Mouse (Mus musculus): ENCODE data around the gene Mrpl23. TPM values are rescaled to one million over a fixed set of nuclear protein-coding genes. Genes with fewer than 3 reads are reported as not detected.

Gene Mrpl23
- polyA plus RNA-seq, 1 experiment = 10.5 TPM

DNA sequence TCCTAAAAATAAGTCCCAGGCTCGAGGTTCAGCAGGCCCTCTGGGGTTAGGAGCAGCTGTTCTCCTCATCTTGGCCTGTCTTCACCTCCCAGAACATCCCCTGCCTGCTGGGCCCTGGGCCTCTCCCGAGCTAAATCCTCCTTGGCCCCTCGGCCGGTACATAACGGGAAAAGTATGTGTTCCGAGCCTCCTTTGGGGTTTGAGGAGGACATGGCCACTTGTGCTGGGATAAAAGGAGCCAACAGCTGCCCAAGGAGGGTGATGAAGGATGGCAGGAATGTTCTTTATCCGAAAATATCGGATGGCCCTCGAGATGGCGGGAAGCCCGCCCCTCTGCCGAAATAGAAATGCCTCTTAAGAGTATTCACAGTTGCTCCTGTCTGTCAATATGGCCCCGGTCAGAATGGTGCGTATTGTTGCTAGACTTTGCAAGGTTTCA, 18.5 kb downstream of the Mrpl23 start:
- no peak overlapping the region for H3K27ac ChIP-seq (ENCODE audit: insufficient read depth, low read depth, low read length)
- H3K36me3 ChIP-seq (ENCODE audit: control insufficient read depth, insufficient read depth, low read length) = no peaks in the 10 kb centered on the region
- H3K4me1 ChIP-seq (ENCODE audit: control insufficient read depth, insufficient read depth, insufficient read length, low read length) = no peaks in the 10 kb centered on the region
- TF ChIP-seq POLR2A (IDR thresholded peaks at IDR 0.05; ENCODE audit: low read depth, low read length) (no peak), CTCF (IDR thresholded peaks at IDR 0.05; ENCODE audit: extremely low read depth, insufficient read length, insufficient replicate concordance, low read depth, low read length) (no peak)
- 81% methylated on average over 14 of the region's 14 CpGs for WGBS
- no peaks in the 10 kb centered on the region for H3K27me3 ChIP-seq (ENCODE audit: control insufficient read depth, insufficient read depth, low read length)
- H3K4me3 ChIP-seq (ENCODE audit: low read depth, low read length) = no peak overlapping the region

DNA sequence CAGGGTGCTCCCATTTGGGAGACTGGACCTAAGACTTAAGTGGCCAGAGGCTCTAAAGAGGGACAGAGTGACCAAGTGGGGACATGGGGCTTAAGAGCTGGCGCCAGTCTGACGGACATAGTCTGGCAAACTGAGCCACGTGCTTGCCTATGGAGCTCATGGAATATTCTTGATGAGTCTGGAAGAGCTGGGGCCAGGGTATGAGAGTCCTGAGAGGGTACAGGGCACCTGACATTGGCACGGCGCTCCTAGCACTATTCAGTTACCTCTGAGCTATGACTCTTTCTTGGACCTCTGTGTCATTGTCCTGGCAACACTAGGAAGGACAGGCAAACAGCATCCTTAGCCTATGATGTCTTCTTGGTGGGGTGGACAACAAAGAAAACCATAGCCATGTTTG, 19.2 kb downstream of the Mrpl23 start:
- WGBS = 86% methylated on average over 5 of the region's 5 CpGs
- Histone ChIP-seq H3K4me3 (ENCODE audit: low read depth, low read length) (no peak overlapping the region), H3K27ac (ENCODE audit: insufficient read depth, low read depth, low read length) (no peak overlapping the region), H3K36me3 (ENCODE audit: control insufficient read depth, insufficient read depth, low read length) (no peaks in the 10 kb centered on the region), H3K27me3 (ENCODE audit: control insufficient read depth, insufficient read depth, low read length) (no peaks in the 10 kb centered on the region), H3K4me1 (ENCODE audit: control insufficient read depth, insufficient read depth, insufficient read length, low read length) (no peaks in the 10 kb centered on the region)
- TF ChIP-seq POLR2A (IDR thresholded peaks at IDR 0.05; ENCODE audit: low read depth, low read length) = no peak
- no peak for TF ChIP-seq CTCF (IDR thresholded peaks at IDR 0.05; ENCODE audit: extremely low read depth, insufficient read length, insufficient replicate concordance, low read depth, low read length)

- WGBS = 67% methylated on average over 13 of the region's 13 CpGs
- no peak overlapping the region for H3K4me3 ChIP-seq (ENCODE audit: low read depth, low read length)
- no peak for TF ChIP-seq CTCF (IDR thresholded peaks at IDR 0.05; ENCODE audit: extremely low read depth, insufficient read length, insufficient replicate concordance, low read depth, low read length)
- TF ChIP-seq POLR2A (IDR thresholded peaks at IDR 0.05; ENCODE audit: low read depth, low read length) = no peak
- no peaks in the 10 kb centered on the region for H3K27me3 ChIP-seq (ENCODE audit: control insufficient read depth, insufficient read depth, low read length)
- H3K27ac ChIP-seq (ENCODE audit: insufficient read depth, low read depth, low read length) = no peak overlapping the region
- H3K4me1 ChIP-seq (ENCODE audit: control insufficient read depth, insufficient read depth, insufficient read length, low read length) = no peaks in the 10 kb centered on the region
- no peaks in the 10 kb centered on the region for H3K36me3 ChIP-seq (ENCODE audit: control insufficient read depth, insufficient read depth, low read length)
Measured at GRCm38 (mm10) chr7:142552591-142553416, 20.3 kb downstream of the Mrpl23 start.

- WGBS = 66% methylated on average over 11 of the region's 11 CpGs
- no peaks in the 10 kb centered on the region for H3K27me3 ChIP-seq (ENCODE audit: control insufficient read depth, insufficient read depth, low read length)
- no peaks in the 10 kb centered on the region for H3K36me3 ChIP-seq (ENCODE audit: control insufficient read depth, insufficient read depth, low read length)
- no peak overlapping the region for H3K4me3 ChIP-seq (ENCODE audit: low read depth, low read length)
- H3K4me1 ChIP-seq (ENCODE audit: control insufficient read depth, insufficient read depth, insufficient read length, low read length) = no peaks in the 10 kb centered on the region
- TF ChIP-seq CTCF (IDR thresholded peaks at IDR 0.05; ENCODE audit: extremely low read depth, insufficient read length, insufficient replicate concordance, low read depth, low read length) = no peak
- H3K27ac ChIP-seq (ENCODE audit: insufficient read depth, low read depth, low read length) = no peak overlapping the region
Measured at GRCm38 (mm10) chr7:142553417-142554335, 21.2 kb downstream of the Mrpl23 start.

DNA sequence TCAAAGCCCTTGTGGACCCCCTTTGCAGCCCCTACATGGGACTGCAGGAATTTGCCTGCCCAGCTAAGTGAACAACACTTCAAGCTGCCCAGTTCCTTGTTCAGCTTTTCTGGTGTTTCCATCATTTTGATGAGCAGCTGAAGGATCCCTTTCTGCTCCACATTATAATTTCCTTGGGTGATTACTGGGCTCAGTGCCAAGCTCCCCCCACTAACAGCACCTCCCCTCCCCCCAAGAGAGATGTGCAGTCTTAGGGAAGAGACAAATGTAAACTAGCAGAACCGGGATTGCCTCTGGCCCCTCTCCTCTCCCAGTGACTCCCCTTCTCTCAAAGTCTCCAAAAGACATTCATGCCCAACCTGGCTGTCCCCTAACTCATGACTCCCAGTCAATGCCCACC, 22.1 kb downstream of the Mrpl23 start:
- no peaks in the 10 kb centered on the region for H3K4me1 ChIP-seq (ENCODE audit: control insufficient read depth, insufficient read depth, insufficient read length, low read length)
- H3K27me3 ChIP-seq (ENCODE audit: control insufficient read depth, insufficient read depth, low read length) = no peaks in the 10 kb centered on the region
- TF ChIP-seq CTCF (IDR thresholded peaks at IDR 0.05; ENCODE audit: extremely low read depth, insufficient read length, insufficient replicate concordance, low read depth, low read length) (no peak), POLR2A (IDR thresholded peaks at IDR 0.05; ENCODE audit: low read depth, low read length) (no peak)
- WGBS = 50% methylated on average over 1 of the region's 1 CpGs
- H3K36me3 ChIP-seq (ENCODE audit: control insufficient read depth, insufficient read depth, low read length) = no peaks in the 10 kb centered on the region
- no peak overlapping the region for H3K27ac ChIP-seq (ENCODE audit: insufficient read depth, low read depth, low read length)
- H3K4me3 ChIP-seq (ENCODE audit: low read depth, low read length) = no peak overlapping the region

DNA sequence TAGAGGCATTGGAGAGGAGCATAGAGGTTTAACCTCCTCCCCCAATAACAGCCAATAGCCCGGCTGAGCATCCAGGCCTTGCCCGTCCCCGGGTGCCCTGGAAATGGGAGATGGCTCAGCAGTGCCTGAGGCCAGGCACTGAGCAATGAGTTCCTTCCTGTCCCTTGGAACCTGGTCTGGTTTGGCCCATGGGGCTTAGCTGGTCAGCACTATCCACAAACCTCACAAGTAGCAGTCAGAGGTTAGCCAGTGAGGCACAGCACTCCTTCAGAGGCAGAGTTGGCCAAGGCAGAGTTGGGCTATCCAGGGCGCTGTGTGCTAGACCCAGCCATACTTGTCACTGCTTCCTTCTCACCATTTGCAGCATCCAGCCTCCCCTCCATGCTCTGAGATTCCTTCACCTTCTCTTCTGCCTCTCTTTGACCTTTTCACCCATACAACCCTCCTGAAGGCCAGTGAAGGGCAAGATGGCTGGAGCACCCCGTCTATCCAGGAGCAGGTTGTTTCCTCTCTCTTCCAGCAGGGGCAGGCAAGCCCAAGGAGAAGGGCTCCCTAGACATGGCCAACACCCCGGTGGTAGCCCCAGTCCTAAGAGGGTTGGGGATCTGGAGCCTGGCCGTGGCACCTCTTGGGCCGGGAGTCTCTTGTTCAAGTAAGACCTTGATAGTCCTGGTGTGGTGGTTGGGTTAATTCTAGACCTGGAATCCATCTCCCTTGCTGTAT, 23.0 kb downstream of the Mrpl23 start:
- WGBS = 82% methylated on average over 8 of the region's 8 CpGs
- Histone ChIP-seq H3K4me3 (ENCODE audit: low read depth, low read length) (no peak overlapping the region), H3K27me3 (ENCODE audit: control insufficient read depth, insufficient read depth, low read length) (no peaks in the 10 kb centered on the region), H3K36me3 (ENCODE audit: control insufficient read depth, insufficient read depth, low read length) (no peaks in the 10 kb centered on the region), H3K4me1 (ENCODE audit: control insufficient read depth, insufficient read depth, insufficient read length, low read length) (no peaks in the 10 kb centered on the region), H3K27ac (ENCODE audit: insufficient read depth, low read depth, low read length) (no peak overlapping the region)
- TF ChIP-seq POLR2A (IDR thresholded peaks at IDR 0.05; ENCODE audit: low read depth, low read length) (no peak), CTCF (IDR thresholded peaks at IDR 0.05; ENCODE audit: extremely low read depth, insufficient read length, insufficient replicate concordance, low read depth, low read length) (no peak)

All from small intestine, adult 2 months (tissue).